Mouse (Mus musculus) CD4-positive naive resting alpha-beta T cell, adult 57 days (primary cell): ENCODE measurements around the gene Zfp273. TPM values are rescaled to one million over a fixed set of nuclear protein-coding genes. Genes with fewer than 3 reads are reported as not detected.

Experiments used
- total RNA-seq: library from RNA; stranded (reverse); gene quantifications from one replicate; pipeline ENCODE4 v1.2.4, GENCODE M21; 2023

Gene Zfp273
- 4.0 TPM for total RNA-seq

DNA sequence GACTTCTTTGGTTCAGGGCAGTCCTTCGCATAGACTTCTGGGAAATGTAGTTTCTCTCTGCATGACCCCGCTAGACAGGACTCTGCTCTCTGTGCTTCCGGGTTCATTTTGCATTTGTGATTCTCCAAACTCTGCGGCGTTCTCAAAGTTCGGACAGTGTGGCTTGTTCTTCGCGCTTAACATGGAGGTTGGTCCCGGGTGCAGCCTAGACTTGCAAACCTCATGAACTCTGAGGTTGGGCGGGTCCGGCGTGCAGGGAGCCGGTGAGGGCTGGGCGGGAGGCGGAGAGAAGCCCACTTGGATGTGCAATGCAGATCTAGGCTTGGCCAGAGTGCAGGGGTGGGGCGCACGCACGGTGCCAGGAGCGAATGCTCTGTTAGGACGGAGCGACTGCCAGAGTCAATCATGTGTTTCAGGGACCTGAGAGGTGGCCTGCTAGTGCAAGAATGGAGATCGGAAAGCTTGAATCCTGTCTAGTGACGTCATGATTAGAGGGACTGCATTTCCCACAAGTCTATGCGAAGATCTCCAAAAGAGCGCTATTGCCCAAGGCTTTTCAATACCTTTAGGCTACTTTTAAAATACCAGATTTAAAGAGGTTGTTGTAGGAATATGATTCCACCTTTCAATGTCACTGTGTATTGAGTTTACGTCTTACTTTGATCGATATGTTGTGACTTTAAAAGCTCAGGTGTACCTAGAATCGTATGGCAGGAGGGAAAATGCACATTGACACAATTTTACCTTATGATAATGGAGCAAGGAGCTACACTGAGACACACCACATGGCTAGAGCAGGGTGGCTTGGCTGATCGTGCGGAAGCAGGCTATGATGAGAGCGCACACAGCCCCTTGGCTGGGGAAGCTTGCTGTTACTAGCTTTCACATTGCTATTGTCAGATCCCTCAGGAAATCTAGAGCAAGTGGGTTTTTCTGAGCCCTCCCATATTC, at the start of gene Zfp273:
Gene Zfp273 (plus strand): TSS at position 31 of the 951 bp plus-strand sequence.

DNA sequence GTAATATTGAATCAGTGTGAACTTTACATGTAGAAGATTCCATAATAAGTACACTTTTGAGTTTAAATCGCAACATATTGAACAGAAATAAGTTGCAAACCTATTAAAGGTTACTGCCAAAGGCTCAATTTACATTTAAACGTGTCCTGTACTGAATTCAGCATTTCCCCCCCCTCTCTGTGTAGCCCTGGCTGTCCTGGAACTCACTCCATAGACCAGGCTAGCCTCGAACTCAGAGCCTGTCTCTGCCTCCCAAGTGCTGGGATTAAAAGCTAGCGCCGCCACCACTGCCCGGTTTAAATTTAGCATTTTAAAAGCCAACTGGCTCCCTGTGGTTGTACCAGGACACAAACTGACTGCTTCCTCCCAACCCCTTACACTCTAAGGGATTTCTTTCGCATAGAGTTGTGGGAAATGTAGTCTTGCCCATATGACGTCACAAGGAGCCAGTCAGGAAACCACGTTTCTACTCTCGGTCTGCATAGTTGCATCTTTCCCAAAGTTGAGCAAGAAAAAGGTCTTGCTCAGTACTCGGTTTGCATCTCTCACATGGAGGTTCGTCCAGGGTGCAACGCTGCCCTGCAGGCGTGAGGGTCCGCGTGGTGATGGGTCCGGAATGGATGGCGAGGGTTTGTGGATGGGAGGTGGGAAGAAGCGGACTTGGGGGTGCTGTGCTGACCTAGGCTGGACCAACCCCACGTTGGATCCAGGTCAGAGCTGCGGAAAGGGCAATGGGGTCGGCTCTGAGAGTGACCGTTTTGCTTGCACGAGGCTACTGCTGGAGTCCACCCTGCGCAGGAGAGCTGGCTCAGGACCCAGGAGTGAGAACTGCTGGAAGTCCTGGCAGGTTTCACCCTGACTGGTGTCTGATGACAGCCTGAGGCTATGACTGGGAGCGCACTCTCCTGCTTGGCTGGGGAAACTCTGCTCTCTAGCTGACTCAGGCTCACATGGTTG, 34.0 kb upstream of the Zfp273 start, which contains the start of gene Zfp493:
Gene Zfp493 (plus strand): TSS at position 429 of the 957 bp plus-strand sequence.

DNA sequence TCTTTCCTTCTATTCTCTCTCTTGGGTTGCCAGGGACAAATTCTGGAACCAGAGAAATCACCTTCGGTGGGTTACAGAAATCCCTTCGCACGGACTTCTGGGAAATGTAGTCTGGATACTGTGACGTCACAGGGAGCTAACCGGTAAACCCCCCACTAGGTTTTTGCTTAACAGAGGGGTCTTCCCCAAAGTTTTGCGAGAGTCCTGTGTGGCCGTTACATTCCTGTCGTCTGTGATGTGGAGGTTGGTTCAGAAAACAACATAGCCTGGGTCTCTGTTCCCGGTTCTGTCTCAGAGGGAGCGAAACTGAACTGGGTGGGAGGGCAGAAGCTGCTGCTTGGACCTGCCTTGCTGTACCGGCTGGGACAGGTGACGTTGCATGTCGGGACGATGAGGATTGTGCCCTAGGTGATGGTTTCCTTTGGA, 17.4 kb downstream of the Zfp273 start, which contains the start of gene Gm10037:
Gene Gm10037 (plus strand): TSS at position 196 of the 426 bp plus-strand sequence.

DNA sequence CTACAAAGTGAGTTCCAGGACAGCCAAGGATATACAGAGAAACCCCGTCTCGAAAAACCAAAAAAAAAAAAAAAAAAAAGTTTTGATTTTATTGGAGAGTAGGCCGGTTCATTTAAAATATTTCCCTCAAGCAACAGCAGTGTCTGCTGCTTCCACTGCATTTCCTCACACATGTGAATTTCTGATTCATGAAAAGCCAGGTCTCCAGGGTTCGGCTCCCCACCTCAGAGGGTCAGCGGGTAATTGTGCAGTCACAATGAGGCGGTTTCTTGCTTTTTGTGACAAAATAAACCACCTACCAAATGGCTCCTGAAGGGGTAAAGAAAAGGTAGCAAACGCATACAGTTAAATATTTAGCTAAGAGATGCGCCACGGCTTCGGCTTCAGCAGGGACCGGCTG, 49.5 kb downstream of the Zfp273 start, which contains the start of gene BC048507:
Gene BC048507 (plus strand): TSS at position 301 of the 400 bp plus-strand sequence.

Other genes with a start within 250 kb of the Zfp273 start
- gene Zfp729b, start 204.0 kb upstream of the Zfp273 start, total RNA-seq = 10.2 TPM
- gene Gm49345, start 176.0 kb upstream of the Zfp273 start, total RNA-seq = 2.2 TPM
- gene Zfp729a, start 175.9 kb upstream of the Zfp273 start, total RNA-seq = 10.7 TPM
- gene Zfp738, start 126.7 kb upstream of the Zfp273 start, total RNA-seq = 5.4 TPM
- gene Zfp65, start 84.6 kb upstream of the Zfp273 start, total RNA-seq = 7.2 TPM
- 5.1 TPM for gene Zfp85, start 58.5 kb upstream of the Zfp273 start, total RNA-seq
- 0.86 TPM for gene Zfp493, start 34.0 kb upstream of the Zfp273 start, total RNA-seq
- not detected for gene Gm10037, start 17.4 kb downstream of the Zfp273 start, total RNA-seq
- gene BC048507, start 49.6 kb downstream of the Zfp273 start, total RNA-seq = not detected